Mouse (Mus musculus) B cell, adult (primary cell): ENCODE results near the gene Zc3h12b. TPM values are rescaled to one million over a fixed set of nuclear protein-coding genes. Genes with fewer than 3 reads are reported as not detected.

Experiments
- total RNA-seq: library from RNA; stranded (reverse); gene quantifications from 4 replicates; pipeline ENCODE4 v1.2.4, GENCODE M21; 2023; ENCODE audit not compliant: inconsistent age

The Zc3h12b gene
- total RNA-seq, result 0.15 to 0.48 TPM (median 0.26 TPM) in 4 replicates

GRCm38 (mm10) chrX:95711227-95712111 is at the start of gene Zc3h12b:
Gene Zc3h12b (plus strand): TSS chrX:95711678.

DNA sequence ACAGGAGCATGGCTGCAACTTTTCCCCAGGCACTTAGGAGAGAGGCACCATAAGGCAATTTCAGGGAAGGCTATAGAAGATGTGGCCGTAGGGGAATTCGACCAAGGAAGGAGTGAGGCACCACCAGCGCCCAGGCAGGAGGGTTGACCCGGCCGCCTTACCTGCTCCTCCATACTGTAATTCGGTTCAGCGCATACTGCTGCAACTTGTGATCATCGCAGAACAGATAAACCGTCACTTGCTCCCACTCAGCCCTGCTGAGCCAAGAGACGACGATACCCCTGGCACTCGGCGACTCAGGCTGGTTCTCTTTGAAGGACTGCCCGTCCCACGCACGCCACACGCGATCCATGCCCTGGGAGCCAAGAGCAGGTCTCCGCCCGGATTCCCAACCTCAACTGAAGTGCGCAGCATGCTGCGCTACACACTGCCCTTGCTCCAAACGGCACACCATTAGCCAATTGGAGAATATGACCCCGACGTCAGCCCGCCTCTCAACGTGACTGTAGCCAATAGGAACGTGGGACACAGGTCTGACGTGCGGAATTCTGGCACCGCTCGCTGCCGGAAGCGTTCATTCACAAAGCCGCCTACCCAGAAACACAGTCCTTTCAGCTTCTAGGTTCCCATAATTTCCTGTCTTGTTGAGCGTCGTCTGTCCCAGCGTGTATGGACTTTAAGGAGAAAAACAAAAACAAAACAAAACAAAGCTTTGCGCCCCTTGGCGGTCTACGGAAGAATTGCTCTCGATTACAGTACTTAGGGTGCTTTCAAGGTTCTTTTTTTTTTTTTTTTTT is 245.2 kb downstream of the Zc3h12b start, which contains the start of gene Las1l:
Gene Las1l (minus strand): TSS at position 466 of the 797 bp plus-strand sequence.

Other genes with a start within 250 kb of the Zc3h12b start
- gene Asb12, start 153.7 kb upstream of the Zc3h12b start, total RNA-seq, result not detected in 4 replicates
- not detected in 4 replicates for gene Pfn5, start 153.6 kb upstream of the Zc3h12b start, total RNA-seq
- gene Zc4h2, start 53.2 kb upstream of the Zc3h12b start, total RNA-seq, result 2.7 to 4.1 TPM (median 3.8 TPM) in 4 replicates
- 70.2 to 74.3 TPM (median 72.6 TPM) in 4 replicates for gene Las1l, start 245.3 kb downstream of the Zc3h12b start, total RNA-seq